Mouse (Mus musculus) right cerebral cortex, adult 2 months (tissue): Measurements from ENCODE around the gene Mpp6.

Experiments
- DNase-seq, 2 experiments: peaks; one replicate each; pipeline ENCODE4 v3.0.0; 2021 to 2022; ENCODE audit warnings: low spot score in 2 of 2

The Mpp6 gene

DNA sequence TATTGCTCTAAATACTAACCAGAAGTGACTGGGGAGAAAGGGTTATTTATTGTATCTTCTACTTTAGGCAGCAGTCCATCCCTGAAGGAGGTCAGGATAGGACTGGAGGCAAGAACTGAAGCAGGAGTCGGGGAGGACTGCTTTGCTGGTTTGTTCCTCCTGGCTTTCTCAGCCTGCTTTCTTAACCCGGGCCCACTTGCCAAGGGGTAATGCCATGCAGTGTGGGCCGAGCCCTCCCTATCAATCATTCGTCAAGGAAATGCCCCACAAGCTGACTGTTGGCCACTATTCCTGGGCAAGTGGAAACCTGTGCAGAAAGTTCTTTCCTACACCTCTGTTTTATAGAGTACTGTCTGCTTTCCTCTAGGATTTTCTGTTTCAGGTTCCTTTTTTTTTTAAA, 39.3 kb downstream of the Mpp6 start:
- DNase-seq, result no peak

DNA sequence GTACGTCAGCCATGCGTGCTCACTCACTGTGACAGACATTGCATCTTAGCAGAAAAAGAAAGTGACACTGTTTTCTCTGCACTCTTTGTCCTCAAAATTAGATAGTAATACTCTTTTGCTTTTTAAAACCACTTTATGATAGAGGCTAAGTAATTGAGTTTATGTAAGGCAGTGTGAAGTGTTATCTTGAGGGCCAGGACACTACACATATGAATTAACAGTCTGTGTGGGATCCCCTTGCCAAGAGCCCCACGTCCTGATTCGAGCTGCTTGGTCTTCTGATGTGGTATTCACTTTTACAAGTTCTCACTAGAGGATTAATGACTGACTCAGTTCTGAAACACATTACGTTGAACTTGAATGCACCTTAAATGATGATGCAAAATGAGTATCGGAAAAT, 49.8 kb downstream of the Mpp6 start:
- no peak for DNase-seq

DNA sequence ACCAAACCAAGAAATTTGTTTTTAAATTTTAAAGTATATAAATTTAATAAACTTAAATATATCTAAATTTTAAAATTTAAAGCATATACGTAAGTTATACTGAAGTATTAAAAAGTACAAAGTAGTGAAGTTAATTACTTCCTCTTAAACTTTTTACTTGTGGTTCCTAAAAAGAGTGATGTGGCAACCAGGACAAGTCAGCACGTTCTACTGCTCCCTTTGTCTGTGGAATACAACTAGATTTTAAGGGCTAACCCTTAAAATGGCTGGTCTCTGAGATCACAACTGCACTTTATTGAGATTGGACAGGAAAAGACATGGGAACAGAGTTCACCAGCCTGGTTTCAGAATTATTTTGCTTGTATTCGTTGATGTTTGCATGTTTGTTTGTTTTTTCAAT, 53.0 kb downstream of the Mpp6 start:
- DNase-seq, result no peak

DNA sequence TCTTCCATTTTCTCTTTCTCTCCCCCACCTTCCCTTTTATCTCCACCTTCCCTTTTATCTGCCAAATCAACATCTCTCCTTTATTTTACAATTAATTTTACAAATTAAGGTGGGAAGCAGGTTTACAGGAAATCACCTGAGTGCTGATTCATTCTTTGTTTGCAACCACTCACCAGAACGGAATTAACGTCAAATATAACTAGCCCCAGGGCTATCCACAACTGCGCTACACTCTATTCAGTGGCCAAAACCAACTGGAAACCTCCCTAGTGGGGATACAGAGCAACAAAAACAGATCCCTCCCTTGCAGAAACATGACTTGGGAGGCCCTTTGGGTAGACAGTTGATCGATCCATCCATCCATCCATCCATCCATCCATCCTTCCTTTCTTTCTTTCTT, 58.8 kb downstream of the Mpp6 start:
- no peak for DNase-seq

DNA sequence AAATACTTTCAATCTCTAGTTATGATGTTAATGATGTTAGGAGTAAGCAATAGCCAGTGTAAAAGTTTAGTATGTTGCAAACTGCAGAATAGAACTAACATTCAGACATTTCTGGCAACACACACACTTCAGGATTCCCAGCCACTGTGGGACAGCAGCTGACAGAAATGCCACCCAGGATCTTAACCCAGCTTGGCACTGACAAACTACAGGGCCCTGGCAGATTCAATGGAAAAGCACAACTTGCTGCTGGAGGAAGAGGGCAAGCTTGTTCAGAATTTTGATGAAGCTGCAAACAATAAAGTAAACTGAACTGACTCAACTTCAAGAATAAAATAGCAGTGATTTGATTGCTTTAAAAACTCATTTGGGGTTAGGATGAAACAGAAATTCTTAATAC, 59.7 kb downstream of the Mpp6 start:
- DNase-seq, result no peak

DNA sequence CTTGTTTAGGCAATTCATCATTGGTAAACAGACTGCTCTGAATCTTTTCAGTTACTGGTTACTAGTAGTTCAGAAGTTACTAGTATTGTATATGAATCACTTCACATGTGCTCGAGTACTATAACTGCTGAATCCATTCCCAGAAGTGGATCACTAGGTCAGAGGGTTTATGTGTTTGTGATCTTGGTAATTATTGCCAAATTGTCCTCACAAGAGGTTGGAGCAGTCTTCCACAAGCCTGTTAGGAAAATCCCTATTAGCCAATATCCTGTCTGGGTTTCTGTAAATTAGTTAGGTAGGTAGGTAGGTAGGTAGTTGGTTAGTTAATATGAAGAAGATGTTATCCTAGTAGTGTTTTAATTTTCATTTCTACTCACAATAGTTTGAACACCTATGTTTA, 65.7 kb downstream of the Mpp6 start:
- no peak for DNase-seq

DNA sequence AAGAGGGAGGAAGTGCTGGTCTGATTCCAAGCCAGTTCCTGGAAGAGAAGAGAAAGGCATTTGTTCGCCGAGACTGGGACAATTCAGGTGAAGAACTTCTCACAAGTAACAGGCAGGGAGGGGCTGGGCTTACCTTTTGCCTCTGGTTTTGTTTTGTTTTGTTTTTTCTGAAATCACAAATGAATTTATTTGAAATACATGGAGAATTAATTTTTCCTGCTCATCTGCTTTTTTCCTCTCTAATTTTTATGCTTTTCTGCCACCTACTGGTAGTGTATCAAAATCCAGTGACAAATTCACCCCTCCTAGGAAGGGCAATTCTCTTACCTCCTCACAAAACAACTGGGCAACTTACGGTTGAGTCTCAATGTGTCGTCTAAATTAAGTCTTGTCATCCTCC, 70.1 kb downstream of the Mpp6 start:
- no peak for DNase-seq

DNA sequence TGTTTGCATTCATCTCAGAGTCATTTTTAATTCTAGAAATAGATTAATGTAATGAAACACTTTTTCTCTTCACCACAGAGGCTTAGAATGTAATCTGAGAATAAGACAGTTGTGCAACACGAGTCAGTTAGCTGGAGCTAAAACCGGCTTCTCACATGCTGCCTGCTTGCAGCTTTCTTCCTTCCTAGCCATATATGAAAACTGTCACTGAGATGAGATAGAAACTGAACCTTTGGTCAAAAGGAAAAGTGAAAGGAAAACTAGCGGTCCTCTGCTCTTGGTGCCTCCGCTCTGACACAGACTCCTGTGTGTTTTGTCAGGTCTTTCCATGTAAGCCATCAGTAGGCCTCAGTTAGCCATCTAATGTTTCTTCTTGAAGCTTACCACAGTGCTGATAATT, 77.9 kb downstream of the Mpp6 start:
- no peak for DNase-seq

DNA sequence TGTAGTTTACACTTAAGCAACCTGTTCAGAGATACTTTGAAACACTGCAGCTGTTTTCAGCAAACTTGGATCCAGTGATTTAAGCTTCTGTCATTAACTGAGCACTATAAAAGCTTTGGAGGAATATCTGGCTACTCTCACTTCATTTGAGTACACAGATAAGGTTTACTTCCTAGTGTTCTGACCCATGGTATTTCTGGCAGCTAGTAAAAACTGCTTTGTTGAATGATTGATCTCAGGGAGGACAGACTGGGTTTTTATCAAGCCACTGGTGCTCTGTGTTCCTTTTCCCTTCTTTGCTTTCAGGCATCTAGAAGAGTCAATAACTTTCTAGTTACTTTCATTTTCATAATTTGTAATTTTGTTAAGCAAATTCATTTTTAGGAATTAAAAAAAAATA, 79.3 kb downstream of the Mpp6 start:
- no peak for DNase-seq

DNA sequence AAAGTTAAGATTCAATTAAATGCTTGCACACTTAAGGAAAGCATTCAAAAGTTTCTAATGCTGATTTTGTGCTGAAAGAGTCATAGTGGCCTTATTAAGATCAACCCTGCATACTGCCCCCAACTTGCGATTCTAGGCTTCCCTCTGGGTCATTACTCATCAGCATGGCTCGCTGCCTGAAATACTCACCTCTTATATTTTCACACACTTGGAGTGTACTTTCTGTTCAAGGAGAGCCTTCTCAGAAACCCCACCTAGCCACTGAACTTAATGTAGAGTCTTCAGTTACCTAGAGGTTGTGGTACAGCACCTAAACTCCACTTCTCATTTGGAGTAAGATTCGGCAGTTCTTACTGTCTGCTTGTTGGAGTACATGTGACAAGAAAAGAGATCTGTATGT, 81.6 kb downstream of the Mpp6 start:
- DNase-seq, result no peak

DNA sequence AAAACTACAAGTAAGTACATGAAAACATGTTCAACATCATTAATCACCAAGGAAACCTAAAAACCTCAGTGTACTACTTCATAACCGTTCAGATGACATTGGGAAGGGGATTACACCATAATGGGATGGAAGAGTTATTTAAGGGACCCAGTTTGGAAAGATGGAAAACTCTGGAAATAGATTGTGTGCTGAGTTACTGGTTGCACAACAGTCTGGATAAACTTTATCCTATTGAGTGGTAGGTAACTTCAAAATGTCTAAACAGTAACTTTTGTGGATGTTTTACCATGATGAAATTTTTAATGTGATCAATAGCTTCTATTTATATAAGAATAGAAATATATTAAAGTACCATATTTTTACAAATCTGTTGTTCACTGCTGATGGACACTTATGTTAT, 82.1 kb downstream of the Mpp6 start:
- no peak for DNase-seq

DNA sequence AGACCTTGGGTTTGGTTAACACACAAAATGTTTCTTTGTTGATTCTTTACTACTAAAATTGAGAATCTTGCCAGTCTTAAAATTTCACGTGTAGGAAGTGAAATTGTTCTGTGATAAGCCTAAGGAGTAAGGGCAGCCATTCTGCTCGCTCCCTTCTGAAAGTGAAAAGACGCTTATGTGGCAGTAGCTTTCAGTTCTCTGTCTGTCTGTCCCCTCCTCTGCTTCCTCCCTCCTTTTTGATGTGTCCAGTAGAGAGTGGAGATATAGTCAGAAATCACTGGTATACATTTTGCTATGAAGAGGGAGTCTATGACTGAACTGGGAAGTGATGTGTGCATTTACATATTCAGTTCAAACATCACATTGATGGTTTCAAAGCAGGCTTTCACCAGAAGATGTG, 82.8 kb downstream of the Mpp6 start:
- DNase-seq, result no peak

DNA sequence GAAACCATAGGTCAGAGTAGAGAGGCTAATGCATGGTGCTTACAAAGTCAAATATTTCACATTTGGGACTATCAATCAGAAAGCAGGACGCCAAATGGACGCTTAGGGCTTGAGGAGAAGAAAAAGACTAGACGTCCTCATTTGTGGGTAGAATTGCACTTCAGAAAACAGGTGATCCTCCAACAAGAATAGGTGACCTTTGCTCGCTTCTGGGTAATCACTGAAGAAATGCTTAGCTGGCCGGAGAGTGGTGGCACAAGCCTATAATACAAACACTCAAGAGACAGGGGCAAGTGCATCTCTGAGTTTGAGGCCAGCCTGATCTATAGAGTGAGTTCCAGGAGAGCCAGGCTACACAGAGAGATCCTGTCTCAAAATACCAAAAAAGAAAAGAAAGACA, 83.8 kb downstream of the Mpp6 start:
- DNase-seq, result no peak

DNA sequence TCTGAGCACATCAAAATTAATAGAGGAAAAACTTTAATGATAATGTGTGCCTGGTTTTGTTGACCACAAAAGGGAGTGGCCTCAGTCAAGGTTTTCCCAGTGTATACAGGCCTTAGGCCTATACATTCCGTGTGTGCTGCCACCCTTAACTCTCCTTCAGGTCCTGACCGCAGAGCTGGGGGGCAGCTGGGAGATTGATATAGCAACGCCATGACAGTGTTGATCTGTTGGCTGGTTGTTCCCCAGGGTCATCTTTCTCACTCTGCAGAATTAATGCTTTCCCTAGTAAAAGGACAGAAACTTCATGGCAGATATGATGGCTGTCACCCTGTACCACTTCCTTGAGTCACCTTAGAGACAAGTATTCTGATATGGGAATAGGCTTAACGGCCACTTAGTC, 94.3 kb downstream of the Mpp6 start:
- DNase-seq, result no peak

DNA sequence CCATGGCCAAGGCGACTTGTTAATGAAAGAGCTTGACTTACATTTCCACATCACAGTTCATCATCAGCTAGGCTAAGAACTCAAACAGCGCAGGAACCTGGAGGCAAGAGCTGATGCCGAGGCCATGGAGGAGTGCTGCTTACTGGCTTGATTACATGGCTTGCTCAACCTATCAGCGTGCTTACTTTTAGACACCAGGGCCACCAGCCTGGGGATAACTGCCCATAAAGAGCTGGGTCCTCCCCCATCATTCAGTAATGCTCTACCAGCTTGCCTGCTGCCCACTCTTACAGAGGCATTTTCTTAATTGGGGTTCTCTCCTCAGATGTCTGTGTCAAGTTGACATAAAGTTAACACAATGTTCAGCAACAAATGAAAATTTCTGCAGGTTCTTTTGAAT, 95.1 kb downstream of the Mpp6 start:
- DNase-seq, result no peak

DNA sequence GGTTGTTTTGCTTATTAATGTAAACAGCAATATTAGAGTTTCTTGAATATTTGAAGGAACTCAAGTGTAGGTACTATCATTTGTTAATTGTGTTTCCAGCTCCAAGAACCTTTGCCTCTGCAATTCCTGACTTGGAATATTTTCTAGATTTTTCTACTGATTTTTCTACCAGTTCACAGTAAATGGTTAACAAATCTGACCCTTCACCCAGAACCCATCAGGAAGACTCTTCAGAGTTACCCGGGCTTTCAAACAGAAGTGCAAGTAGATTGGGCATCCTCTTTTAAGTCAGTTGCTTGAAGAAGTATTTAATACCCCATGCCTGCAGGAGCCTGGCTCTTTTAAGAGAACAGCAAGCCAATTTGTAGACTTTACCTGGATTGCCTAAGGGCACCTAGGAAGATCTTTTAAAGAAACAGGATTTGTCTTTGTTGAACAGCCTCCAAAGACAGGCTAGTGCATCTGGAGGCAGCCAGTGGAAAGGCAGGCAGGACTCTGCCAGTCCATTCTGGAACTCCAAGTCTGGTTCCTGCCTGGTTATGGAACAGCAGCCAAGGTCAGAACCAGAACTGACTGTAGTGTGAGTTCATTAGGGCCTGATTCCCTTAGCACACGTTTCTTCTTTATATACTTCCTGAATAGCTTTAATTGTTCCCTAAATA, 104.8 kb downstream of the Mpp6 start:
- DNase-seq, result no peak

DNA sequence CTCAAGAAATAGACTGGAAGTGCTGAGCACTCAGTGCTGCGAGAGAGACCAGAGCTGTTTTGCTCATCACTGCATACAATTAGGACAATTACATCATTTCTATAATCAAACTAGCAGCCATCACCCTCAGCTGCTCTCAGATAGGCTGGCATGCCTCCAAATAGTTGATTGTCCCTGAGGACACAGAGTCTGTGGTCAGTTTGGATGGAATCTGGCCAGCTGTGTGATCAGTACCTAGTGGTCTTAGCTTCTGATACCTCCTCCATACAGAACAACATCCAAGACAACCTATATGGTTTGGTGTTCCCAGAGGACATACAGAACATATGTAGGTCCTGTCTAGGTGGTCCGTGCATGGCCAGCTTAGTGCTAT, 105.3 kb downstream of the Mpp6 start:
- no peak for DNase-seq

DNA sequence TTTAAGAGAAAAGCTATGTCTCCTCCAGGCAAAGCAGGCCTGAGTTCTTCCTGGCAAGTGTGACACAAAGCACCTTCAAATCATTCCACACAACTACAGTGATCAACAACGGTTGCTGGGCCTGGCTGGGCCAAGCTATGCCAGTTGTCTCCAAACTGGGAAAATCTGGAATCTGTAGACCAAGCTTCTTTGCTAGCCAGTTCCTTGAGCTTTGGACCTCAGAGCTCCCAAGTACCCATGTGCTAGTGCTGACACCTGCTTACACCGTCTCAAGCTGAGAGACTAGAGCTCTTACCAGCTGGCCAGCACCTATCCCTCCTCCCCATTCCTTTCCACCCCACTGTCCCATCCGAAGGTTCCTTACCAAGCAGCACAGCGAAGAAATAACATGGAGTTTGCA, 105.9 kb downstream of the Mpp6 start:
- no peak for DNase-seq

DNA sequence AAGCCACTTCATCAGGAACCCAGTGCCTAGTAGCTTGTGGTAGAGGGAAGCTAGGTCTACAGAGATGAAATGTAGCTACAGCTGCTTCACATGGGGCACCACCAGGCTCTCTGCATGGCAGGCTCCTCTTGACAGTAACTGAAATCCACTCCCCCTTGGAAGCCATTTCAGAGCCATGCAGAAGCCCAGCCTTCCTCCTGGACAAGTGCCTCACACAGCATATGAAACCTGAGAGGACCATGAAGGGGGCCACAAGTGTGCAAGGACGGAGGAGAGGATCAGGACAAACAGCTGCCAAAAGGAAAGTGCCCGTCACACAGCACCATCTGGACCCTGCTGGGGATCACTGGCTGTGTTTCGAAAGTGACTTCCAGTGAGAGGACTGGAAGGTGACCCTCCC, 108.6 kb downstream of the Mpp6 start:
- DNase-seq, result no peak

DNA sequence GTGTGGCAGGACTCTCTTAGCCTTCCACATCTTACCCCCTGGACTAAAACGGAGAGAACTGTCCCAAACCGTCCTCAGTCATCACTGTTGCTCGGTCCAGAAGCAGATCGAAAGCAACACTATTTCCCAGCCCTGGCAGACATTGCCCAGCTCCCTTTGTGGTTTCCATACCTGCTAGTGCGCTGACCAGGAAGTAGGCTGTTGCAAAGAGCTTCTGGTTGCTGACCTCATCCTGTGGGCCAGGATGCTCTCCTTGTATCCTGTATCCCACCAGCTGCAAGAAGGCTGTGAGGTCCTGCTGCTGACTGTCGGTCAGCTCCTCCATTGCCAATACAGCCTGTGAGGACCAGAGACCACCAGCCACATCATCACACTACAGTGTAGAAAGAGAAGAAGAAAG, 109.0 kb downstream of the Mpp6 start:
- DNase-seq, result no peak

DNA sequence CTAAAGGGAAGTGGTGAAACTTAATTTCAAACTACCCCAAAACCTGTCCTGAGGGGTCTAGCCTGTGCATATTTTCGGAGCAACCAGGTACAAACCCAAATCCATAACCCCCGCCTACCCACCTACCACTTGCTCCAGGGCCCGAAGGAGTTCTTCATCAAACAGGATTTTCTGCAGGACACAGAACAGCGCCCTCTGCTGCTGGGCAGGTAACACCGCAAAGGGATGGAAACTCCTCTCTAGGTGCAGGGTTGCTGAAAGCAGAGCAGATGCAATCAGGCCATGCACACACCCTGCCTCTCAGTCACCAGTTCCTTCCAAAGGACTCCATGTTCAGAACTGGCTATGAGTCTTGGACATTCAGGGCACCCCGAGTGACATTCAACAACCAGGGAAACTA, 110.8 kb downstream of the Mpp6 start:
- DNase-seq, result peak in 1 of 2 experiments; percentile 34

DNA sequence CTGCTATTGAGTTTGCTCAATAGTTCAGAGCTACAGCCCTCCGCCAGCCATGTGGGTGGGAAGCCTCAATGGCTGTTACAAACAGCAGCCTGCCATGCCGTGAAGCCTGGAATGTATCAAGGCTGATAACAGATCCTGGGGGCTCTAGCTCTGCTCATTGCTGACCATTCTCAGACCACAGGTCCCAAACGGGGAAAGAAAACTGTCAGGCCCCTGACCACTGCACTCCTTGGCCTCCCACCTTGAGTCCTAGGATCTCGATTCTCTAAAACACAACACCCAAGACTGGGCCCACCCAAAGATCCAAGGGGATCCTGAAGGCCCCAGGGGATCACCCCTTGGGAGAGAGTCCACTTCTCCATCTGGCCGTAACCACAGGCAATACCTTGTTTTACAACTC, 112.3 kb downstream of the Mpp6 start:
- DNase-seq, result no peak

DNA sequence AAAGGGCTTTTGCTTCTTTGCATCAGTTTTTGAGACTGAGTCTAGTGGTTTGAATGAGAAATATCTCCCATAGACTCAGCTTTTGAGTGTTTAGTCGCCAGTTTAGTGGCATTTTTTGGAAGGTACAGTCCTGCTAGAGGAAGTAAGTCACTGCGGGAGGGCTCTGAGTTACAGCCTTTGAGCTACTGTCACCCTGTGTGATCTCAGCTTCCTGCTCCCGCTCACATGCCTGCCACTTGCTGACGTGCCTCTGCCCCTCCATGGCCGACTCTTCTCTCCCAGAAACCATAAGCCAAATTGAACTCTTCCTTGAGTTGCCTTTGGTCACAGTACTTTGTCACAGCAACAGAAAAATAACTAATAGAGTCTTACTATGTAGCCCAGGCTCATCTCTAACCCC, 112.9 kb downstream of the Mpp6 start:
- DNase-seq, result no peak

DNA sequence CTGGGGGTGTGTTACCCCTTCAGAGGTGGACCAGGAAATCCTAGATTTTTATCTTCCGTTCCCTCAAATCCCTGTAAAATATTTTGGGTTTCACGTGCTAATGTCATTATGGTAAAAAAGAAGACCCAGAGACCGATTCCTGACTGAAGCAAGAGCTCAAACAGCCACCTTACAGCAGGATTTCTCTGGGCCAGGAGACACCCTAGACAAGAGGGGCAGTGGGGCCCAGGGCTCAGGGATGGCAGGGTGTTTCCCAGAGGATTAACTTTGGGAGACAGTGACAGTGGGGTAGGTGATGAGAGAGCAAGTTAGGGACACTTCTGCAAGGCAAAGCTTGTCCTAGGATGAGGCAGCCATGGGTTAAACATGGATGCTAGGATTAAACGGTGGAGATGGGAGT, 113.6 kb downstream of the Mpp6 start:
- no peak for DNase-seq

DNA sequence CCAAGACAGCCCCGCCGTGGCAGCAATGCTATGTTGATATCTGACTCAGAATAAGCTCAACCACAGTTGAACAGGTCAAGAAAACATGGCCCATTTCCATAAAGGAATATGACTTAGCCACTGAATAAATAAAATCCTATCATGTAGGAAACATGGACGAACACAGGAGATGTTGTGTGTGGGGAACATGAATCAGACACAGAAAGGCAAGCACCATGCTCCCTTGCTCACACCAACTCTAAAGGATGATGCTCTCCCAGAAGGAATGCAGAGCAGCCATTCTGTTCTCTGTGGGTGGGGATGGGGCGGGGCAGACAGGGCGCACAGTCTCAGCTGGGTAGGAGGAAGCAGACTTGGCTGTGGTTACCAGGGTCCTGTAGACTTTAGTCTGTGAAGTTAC, 115.2 kb downstream of the Mpp6 start:
- no peak for DNase-seq
